Mouse (Mus musculus) midbrain, embryonic 16.5 days (tissue): ENCODE measurements at regions not wholly inside any gene's neighbourhood (a gene's known extent, or its start where the extent isn't known, plus 50 kb on each side); places are given as distances from the start of the nearest gene placed in this dataset.

Experiments used
- ATAC-seq: fragments of 200-750 bp; cut with Nextera tagmentation; 2 replicates; pipeline ENCODE4 v1.8.0; 2017; ENCODE audit warnings: moderate TSS enrichment
- H3K27ac ChIP-seq: fragments of 300-500 bp; sonication (generic); 2 replicates; pipeline ENCODE4 v1.5.1; 2014; ENCODE audit warnings: mild to moderate bottlenecking, low read length, mixed read lengths
- H3K27me3 ChIP-seq: fragments of 300-500 bp; sonication (generic); 2 replicates; pipeline ENCODE4 v1.6.1; 2014; ENCODE audit warnings: low read depth, low read length, mixed read lengths; ENCODE audit not compliant: control insufficient read depth, insufficient read depth
- H3K36me3 ChIP-seq: fragments of 300-500 bp; sonication (generic); 2 replicates; pipeline ENCODE4 v1.6.1; 2014; ENCODE audit warnings: mild to moderate bottlenecking, low read length, moderate library complexity, mixed read lengths; ENCODE audit not compliant: control insufficient read depth, insufficient read depth
- H3K4me1 ChIP-seq: fragments of 300-500 bp; sonication (generic); 2 replicates; pipeline ENCODE4 v1.6.1; 2014; ENCODE audit warnings: mild to moderate bottlenecking, low read length, mixed read lengths; ENCODE audit not compliant: control insufficient read depth, insufficient read depth
- H3K4me2 ChIP-seq: fragments of 300-500 bp; sonication (generic); 2 replicates; pipeline ENCODE4 v1.6.1; 2014; ENCODE audit warnings: mild to moderate bottlenecking, low read length, mixed read lengths
- H3K4me3 ChIP-seq: fragments of 300-500 bp; sonication (generic); 2 replicates; pipeline ENCODE4 v1.5.1; 2014; ENCODE audit warnings: low read depth, mild to moderate bottlenecking, low read length, moderate library complexity, mixed read lengths
- H3K9ac ChIP-seq: fragments of 300-500 bp; sonication (generic); 2 replicates; pipeline ENCODE4 v1.6.1; 2014; ENCODE audit warnings: low read depth, low read length, mixed read lengths
- H3K9me3 ChIP-seq: fragments of 300-500 bp; sonication (generic); replicated peaks from 2 replicates; pipeline ENCODE4 v1.6.1; 2014; ENCODE audit warnings: mild to moderate bottlenecking, low read length, mixed read lengths; ENCODE audit not compliant: control insufficient read depth, poor library complexity, severe bottlenecking
- WGBS: fragments of 180-500 bp; shearing (Covaris S2); extraction: QIAGEN DNeasy Blood & Tissue Kit; methylation state at CpG from one replicate; pipeline ENCODE4 v1.1.7; 2014; 5-methylcytosine and 5-hydroxymethylcytosine counted together

DNA sequence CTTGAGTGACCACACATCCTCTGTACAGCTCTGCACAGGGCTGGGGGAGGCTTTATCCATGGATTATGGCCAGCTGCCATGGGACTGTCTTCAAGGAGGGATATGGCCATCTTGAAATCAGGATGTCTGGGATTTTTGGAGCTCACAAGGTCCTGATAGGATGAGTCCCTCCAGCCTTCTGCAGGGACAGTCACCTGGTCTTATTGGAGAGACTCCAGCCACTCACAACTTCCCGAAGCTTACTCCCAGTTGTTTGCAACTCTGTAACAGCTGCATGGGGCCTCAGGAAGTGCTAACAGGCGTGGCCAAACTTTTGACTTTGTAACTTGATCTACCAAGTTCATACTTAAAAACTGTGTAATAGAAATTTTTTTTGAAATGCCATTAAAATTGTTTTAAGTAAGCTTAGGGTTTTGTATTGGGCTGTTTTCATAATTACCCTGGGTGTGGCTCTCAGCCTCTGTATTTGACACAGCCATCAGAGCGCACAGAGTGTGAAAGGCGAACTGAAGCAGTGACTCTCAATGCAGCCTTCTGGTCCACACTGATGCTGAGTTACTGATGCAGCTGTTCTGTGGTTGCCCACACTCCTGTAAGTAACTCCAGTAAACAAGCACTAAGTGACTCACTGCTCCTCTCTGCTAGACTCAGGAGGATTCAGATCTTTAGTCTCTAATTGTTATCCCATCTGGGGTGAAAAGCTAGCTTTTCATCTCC lies 84.0 kb upstream of the Zc3h12a start:
- no peaks in the 10 kb centered on the region for H3K36me3 ChIP-seq
- 71% methylated on average over 4 of the region's 4 CpGs for WGBS
- H3K4me3 ChIP-seq, result no peak overlapping the region
- no peak overlapping the region for H3K9ac ChIP-seq
- no peaks in the 10 kb centered on the region for H3K9me3 ChIP-seq
- H3K4me1 ChIP-seq, result peaks cover 5% of the 10 kb centered on the region
- no peaks in the 10 kb centered on the region; the same call in 1 of the 2 replicates for H3K27me3 ChIP-seq
- H3K4me2 ChIP-seq, result no peak overlapping the region
- no peak for ATAC-seq
- no peak overlapping the region for H3K27ac ChIP-seq

DNA sequence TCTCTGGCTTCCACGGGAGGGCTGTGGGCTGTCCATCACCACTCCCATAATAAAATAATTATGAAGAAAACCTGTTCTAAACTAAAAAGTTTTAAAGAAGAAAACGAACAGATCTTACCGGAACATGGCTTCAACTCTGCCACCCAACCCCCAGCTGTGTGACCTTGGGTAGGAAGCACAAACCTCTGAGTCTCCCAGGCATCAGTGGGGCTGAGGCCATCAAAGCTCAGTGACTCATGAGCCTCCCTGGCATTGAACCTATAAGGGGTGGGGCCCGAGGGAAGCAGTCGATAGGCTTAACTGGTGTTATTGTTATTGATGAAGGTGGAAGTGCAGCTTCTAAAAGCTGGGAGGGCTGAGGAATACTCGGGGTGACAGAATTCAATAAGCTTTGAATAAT lies 83.1 kb upstream of the Zc3h12a start:
- Histone ChIP-seq H3K4me2 (no peak overlapping the region), H3K36me3 (no peaks in the 10 kb centered on the region), H3K4me3 (no peak overlapping the region), H3K9ac (no peak overlapping the region), H3K27me3 (no peaks in the 10 kb centered on the region; the same call in 1 of the 2 replicates), H3K4me1 (peaks cover 5% of the 10 kb centered on the region), H3K27ac (no peak overlapping the region), H3K9me3 (no peaks in the 10 kb centered on the region)
- 72% methylated on average over 6 of the region's 6 CpGs for WGBS
- ATAC-seq, result no peak

DNA sequence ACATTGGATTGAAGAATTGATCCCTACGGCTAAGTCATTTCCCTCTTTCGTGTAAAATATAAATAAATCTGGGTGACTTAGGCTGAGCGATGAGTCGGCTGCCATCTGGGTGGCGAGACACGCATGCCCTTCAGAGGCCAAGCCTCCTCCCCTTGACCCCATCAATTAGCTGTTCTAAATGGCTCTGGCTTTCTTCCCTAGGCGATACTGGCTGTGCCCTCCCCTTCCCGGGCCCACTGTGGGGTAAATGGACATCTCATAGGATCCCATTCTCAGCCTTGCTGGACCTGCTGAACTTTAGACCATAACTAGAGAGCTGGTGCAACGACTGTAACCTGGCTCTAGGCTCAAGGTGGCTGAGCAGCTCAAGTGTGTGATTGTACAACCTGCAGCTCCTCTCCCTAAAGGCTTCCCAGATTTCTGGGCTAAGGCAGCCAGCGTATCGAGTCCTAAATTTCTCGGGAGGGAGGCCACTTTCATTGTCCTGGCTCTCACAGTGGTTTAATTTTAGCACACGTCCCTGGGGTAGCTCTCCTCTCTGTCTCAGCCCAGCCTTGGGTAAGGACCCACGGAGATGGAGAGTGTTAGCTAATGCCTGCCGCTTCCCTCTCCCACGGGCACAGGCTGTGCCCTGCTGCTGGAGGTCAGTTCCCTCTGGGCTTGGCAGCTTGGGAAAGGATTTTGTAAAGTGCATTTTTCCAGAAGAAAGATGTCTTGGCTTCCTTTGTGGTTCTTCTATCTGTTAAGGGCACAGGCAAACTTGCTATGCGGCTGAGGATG lies 80.7 kb upstream of the Zc3h12a start:
- no peak overlapping the region for H3K4me3 ChIP-seq
- ATAC-seq, result no peak
- no peaks in the 10 kb centered on the region for H3K9me3 ChIP-seq
- H3K27ac ChIP-seq, result no peak overlapping the region
- 67% methylated on average over 17 of the region's 17 CpGs for WGBS
- H3K27me3 ChIP-seq, result no peaks in the 10 kb centered on the region; the same call in 1 of the 2 replicates
- H3K36me3 ChIP-seq, result no peaks in the 10 kb centered on the region
- H3K4me1 ChIP-seq, result no peaks in the 10 kb centered on the region; the same call in 1 of the 2 replicates
- no peak overlapping the region for H3K4me2 ChIP-seq
- H3K9ac ChIP-seq, result no peak overlapping the region

DNA sequence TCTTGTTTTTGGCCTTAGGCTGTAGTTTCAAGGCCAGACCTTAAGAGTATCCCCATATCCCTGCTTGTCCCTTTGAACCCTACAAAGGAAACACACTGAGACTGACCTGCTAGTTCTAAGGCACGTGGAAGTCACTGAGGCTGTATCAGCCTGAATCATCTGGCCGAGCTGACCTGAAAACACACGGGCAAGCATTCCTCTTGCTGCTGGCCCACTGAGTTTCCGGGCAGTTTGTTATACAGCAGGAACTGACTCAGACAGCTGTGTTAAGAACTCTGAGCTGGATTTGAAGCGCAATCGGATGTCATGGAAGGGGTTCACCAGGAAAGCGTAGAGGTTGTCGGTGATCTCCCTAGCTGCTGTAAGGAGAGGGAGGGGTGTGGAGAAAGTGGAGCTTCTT lies 75.9 kb upstream of the Zc3h12a start:
- H3K36me3 ChIP-seq, result no peaks in the 10 kb centered on the region
- H3K27me3 ChIP-seq, result no peaks in the 10 kb centered on the region
- no peak overlapping the region for H3K4me2 ChIP-seq
- no peak overlapping the region for H3K9ac ChIP-seq
- H3K9me3 ChIP-seq, result no peaks in the 10 kb centered on the region
- 83% methylated on average over 8 of the region's 8 CpGs for WGBS
- H3K27ac ChIP-seq, result no peak overlapping the region
- H3K4me3 ChIP-seq, result no peak overlapping the region
- no peak for ATAC-seq
- H3K4me1 ChIP-seq, result no peaks in the 10 kb centered on the region; the same call in 1 of the 2 replicates

DNA sequence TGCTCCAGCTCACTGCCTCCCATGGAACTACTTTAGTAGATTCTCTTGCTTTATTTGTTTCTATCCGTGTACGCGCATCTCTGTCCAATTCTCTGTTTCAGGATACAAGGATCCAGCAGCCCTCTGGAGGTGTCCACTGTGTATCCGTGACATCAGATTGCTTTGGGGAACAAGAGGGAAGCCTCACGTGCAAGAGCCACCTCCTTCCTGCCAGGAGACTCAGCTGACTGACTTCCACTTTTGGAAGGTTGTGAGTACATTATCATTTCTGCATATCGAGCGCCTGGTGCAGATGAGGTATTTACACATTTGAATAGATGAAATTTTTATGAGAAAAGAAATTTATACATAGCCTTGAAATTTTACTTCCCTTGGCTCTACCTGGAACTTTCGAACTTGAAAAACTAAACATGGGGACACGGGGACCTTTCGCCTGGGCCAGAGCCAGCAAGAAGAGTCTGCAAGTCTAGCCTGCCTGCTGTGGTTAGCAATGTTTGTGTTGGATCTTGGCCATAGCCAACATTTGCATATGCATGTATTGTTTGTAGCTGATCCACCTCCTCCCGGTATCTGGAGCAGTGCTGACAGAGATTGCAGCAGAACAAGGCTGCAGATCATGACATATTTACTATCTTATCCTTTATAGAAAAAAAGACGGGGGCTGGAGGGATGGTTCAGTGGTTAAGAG lies 74.1 kb upstream of the Zc3h12a start:
- H3K4me1 ChIP-seq, result no peaks in the 10 kb centered on the region; the same call in 1 of the 2 replicates
- no peak overlapping the region for H3K27ac ChIP-seq
- ATAC-seq, result no peak
- no peaks in the 10 kb centered on the region for H3K36me3 ChIP-seq
- H3K9me3 ChIP-seq, result no peaks in the 10 kb centered on the region
- WGBS, result 74% methylated on average over 12 of the region's 12 CpGs
- no peak overlapping the region for H3K9ac ChIP-seq
- H3K27me3 ChIP-seq, result peaks cover 3% of the 10 kb centered on the region
- H3K4me3 ChIP-seq, result no peak overlapping the region
- no peak overlapping the region for H3K4me2 ChIP-seq

DNA sequence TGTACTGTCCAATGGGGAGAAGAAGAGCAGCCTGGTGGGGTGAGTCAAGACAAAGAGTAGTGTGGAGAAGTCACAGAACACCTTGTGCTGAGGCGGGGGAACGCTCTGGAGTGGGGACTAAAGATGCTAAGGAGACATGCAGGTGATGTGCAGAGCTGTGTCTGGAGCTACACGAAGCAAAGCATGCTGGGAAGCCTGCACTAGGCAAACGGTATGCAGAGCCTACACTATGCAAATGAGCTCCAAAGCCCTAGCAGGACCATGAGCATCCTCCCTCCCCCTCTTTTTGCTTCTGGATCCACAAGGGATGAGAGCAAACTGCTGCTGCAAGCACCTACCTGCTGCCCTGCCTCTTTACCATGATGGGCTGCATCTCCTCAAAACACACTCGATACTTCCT lies 73.1 kb upstream of the Zc3h12a start:
- ATAC-seq, result no peak
- H3K9ac ChIP-seq, result no peak overlapping the region
- 71% methylated on average over 5 of the region's 5 CpGs for WGBS
- no peak overlapping the region for H3K4me2 ChIP-seq
- H3K36me3 ChIP-seq, result no peaks in the 10 kb centered on the region
- H3K27ac ChIP-seq, result no peak overlapping the region
- H3K4me3 ChIP-seq, result no peak overlapping the region
- H3K4me1 ChIP-seq, result no peaks in the 10 kb centered on the region; the same call in 1 of the 2 replicates
- H3K27me3 ChIP-seq, result peaks cover 5% of the 10 kb centered on the region
- no peaks in the 10 kb centered on the region for H3K9me3 ChIP-seq

DNA sequence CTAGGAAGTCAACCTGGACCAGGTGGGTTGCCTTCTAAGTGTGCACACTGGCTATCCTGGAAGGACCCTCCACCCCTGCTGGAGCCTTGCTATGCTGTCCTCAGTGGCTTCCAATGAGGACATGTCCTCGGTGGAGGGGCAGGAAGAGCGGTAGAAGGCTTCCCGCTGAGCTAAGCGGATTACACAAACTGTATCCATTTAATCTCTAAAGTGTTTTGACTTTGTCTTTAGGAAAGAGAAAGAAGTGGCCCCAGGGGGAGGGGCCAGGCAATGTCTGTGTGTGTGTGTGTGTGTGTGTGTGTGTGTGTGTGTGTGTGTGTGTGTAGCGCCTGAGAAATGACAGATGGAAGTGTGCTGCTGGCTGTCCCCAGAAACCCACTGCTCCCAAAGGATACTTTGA lies 71.6 kb upstream of the Zc3h12a start:
- no peaks in the 10 kb centered on the region for H3K9me3 ChIP-seq
- 24% methylated on average over 5 of the region's 5 CpGs for WGBS
- H3K36me3 ChIP-seq, result no peaks in the 10 kb centered on the region
- peaks cover 5% of the 10 kb centered on the region for H3K27me3 ChIP-seq
- peaks cover 9% of the 10 kb centered on the region for H3K4me1 ChIP-seq
- no peak overlapping the region for H3K27ac ChIP-seq
- H3K9ac ChIP-seq, result no peak overlapping the region
- no peak overlapping the region for H3K4me3 ChIP-seq
- ATAC-seq, result no peak
- H3K4me2 ChIP-seq, result no peak overlapping the region

DNA sequence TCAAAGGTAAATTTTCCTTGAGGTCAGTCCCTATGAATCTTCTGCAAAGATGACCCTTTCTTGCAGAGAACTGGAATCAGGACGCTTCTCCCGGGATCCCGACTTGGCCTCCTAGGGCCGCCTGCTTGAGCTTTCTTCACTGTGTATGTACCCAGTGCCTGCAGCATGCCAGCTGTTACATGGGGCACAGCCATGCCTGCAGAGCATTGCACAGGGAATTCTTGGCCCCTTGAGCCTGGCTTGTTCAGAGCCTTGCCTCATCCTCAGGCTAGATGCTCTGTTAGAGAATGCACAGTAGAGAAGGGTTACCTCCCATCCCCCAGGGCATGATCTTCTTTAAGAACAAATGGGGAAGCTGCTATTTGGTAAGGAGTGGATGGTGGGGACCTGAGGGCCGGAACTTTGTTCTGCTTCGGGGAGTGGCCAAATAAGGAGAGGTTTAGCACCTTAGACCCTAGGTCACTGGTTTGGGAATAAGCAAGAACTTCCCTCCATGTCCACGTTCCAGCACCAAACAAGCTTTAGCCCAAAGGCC lies 68.3 kb upstream of the Zc3h12a start:
- ATAC-seq, result no peak
- Histone ChIP-seq H3K27ac (no peak overlapping the region), H3K9ac (no peak overlapping the region), H3K36me3 (no peaks in the 10 kb centered on the region), H3K4me1 (peaks cover 16% of the 10 kb centered on the region), H3K4me2 (no peak overlapping the region), H3K9me3 (no peaks in the 10 kb centered on the region), H3K4me3 (no peak overlapping the region), H3K27me3 (peaks cover 5% of the 10 kb centered on the region)
- WGBS, result 73% methylated on average over 7 of the region's 7 CpGs
